Mouse (Mus musculus) cortical plate, adult 2 months (tissue): ENCODE data around the gene Epha10. TPM values are rescaled to one million over a fixed set of nuclear protein-coding genes. Genes with fewer than 3 reads are reported as not detected.
"Not testable (repeated sequence)": the region's sequence is repeated elsewhere in the genome, so short reads cannot be mapped to it uniquely, and the experiment has no call there.

ENCODE experiments used
- H3K27ac ChIP-seq: fragments of 200-500 bp; 2 replicates; pipeline ENCODE4 v1.5.1; 2012; ENCODE audit warnings: low read length, control low read depth, inconsistent platforms; ENCODE audit not compliant: insufficient read depth
- H3K4me1 ChIP-seq: fragments of 200-500 bp; 2 replicates; pipeline ENCODE4 v1.6.1; 2011; ENCODE audit warnings: low read length; ENCODE audit not compliant: control insufficient read depth, insufficient read depth
- H3K4me3 ChIP-seq: fragments of 200-500 bp; 2 replicates; pipeline ENCODE4 v1.5.1; 2011; ENCODE audit warnings: mild to moderate bottlenecking, low read length, control low read depth; ENCODE audit not compliant: insufficient read depth
- CTCF ChIP-seq: fragments of 200-500 bp; IDR thresholded peaks from 2 replicates; pipeline ENCODE4 v1.5.1; 2011; ENCODE audit warnings: mild to moderate bottlenecking, control low read depth, low read length; ENCODE audit not compliant: insufficient read depth; ENCODE audit errors: extremely low read depth
- POLR2A ChIP-seq: fragments of 200-500 bp; IDR thresholded peaks from 2 replicates; pipeline ENCODE4 v1.6.1; 2011; ENCODE audit warnings: mild to moderate bottlenecking, low read length, control low read depth; ENCODE audit not compliant: insufficient read depth; ENCODE audit errors: extremely low read depth
- polyA plus RNA-seq: library from polyadenylated mRNA; depleted of rRNA; stranded (reverse); fragments of >200 nt; gene quantifications from 2 replicates; pipeline ENCODE4 v1.2.3, GENCODE M21; 2012

The Epha10 gene
- polyA plus RNA-seq, 1 experiment, result 56.6 TPM

DNA sequence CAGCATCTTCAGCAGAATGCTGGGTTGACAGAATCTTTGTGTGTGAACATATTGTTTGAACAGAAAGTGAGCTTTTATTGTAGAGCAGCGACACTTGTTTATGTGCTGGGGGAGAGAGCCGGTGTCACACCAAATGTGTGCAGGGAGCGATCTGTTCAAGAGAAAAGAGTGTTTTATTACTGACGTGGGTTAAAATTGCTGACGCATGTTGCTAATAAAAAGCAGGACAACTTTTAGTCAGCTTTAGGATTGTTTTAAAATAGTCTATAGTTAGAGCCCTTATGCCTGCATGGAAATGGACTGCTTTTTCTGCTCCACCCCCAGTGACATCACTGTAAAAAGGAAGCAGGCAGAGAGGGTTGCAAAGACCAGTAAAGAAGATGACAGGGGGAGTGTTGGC is 10.1 kb downstream of the Epha10 start:
- Histone ChIP-seq H3K4me1 (peaks cover 9% of the 10 kb centered on the region), H3K27ac (no peak overlapping the region; the same call in none of the 2 replicates), H3K4me3 (no peak overlapping the region)
- TF ChIP-seq CTCF, result no peak

DNA sequence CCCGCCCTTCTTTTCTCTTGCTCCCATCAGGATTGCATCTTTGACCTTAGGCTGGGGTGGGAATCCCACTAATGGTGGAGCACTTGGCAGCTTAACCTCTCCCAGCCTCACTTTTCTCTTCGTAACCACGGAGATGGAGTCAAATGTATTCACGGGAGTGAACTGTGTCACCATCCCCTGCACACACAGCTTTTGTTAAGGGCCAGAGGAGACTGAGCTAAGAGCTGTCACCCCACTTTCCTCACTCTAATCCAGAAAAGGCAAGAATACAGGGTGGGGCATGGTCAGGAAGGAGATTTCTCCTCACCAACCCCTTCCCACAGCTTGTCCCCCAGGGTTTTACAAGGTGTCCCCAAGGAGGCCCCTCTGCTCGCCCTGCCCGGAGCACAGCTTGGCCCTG is 13.1 kb downstream of the Epha10 start:
- no peak for TF ChIP-seq POLR2A
- no peak for TF ChIP-seq CTCF
- Histone ChIP-seq H3K4me3 (peak overlapping the region; percentile 46), H3K27ac (peak overlapping the region; percentile 55), H3K4me1 (peaks cover 9% of the 10 kb centered on the region)

DNA sequence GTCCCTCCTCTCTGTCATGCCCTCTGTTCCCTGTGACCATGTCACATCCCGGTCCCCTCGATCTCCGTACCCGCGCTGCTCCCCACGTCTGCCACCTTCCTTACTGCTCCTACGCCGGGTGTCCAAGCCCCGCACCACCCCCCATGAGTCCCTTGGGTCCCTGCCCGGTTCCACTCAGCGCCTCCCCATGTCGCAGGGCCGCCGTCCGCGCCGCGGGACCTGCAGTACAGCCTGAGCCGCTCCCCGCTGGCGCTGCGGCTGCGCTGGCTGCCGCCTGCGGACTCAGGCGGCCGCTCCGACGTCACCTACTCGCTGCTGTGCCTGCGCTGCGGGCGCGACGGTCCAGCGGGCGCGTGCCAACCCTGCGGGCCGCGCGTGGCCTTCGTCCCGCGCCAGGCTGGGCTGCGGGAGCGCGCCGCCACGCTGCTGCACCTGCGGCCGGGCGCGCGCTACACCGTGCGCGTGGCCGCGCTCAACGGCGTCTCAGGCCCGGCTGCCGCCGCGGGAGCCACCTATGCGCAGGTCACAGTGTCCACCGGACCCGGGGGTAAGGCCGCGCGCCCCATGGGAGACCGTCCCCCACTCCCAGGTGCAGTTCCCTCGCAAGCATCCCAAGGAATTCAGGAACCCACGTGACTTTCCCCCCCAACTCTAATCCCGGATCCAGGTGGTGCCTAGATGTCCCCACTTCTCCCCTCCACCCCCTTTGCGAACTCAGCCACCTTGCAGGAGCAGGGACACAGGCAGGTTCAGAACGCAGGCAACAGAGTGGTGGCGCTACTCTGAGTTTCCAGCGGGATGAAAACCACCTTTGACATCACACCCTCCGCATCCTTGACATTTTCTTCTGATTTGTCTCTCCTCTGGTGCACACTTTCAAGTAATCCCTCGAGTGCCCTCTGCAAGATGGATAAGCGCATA is 14.1 kb downstream of the Epha10 start:
- TF ChIP-seq CTCF (no peak), POLR2A (peak; percentile 56; the same call in 1 of the 2 replicates)
- peaks cover 9% of the 10 kb centered on the region for H3K4me1 ChIP-seq
- peak overlapping the region; percentile 55 for H3K27ac ChIP-seq
- peak overlapping the region; percentile 46 for H3K4me3 ChIP-seq

DNA sequence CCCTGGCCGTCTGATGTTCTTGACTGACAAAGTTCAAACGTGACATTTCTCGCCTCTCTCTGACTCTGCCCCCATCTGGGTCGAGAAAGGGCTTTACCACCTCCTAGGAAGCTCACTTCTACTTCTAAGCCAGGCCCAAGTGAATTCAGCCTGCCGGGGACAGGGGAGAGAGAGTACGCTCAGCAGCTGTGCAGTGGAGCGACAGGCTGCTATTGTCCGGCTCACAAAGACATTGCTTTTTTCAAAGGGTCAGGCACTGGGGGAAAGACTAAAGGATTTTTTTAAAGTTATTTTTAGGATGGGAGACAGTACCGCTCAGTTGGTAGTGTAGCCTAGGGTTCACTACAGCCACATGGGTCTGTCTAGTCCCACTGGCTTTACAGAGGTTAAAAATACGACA is 17.7 kb downstream of the Epha10 start:
- Histone ChIP-seq H3K4me1 (peaks cover 2% of the 10 kb centered on the region; the same call in 1 of the 2 replicates), H3K27ac (no peak overlapping the region), H3K4me3 (no peak overlapping the region)
- TF ChIP-seq CTCF (no peak), POLR2A (no peak)

DNA sequence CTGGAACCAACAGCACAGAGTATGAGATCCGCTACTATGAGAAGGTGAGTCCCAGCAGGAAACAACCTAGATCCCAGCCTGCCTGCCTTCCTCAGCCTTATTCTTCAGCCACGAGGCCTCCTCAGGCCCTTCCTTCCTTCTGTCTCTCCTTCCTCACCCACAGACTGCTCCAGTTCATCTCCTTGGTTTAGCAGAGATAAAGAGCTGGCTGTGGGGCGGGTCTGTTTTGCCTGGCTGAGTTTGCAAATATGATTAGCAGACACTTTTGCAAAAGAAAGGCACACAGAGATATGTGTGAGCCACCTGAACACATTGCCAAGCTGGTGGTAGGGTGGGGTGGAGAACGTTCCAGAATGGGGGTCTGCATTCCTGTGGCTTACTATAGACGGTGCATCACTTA is 19.2 kb downstream of the Epha10 start:
- no peak overlapping the region for H3K27ac ChIP-seq
- TF ChIP-seq POLR2A (no peak), CTCF (no peak)
- H3K4me1 ChIP-seq, result no peaks in the 10 kb centered on the region
- H3K4me3 ChIP-seq, result no peak overlapping the region

DNA sequence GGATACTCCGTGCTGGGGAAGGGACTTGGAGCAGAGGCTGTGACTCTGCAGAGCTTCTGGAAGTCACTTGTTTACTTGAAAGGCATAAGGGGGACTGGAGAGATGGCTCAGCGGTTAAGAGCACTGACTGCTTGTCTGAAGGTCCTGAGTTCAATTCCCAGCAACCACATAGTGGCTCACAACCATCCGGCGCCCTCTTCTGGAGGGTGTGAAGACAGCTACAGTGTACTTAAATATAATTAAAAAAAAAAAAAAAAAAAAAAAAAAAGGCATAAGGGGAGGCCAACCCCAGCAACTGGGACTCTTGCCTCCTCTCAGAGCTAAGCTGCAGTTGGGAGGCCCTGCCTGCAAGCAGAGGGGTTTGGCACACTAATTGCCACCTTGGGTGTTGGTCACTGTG is 24.7 kb downstream of the Epha10 start:
- Histone ChIP-seq H3K27ac (no peak overlapping the region), H3K4me1 (no peaks in the 10 kb centered on the region)

DNA sequence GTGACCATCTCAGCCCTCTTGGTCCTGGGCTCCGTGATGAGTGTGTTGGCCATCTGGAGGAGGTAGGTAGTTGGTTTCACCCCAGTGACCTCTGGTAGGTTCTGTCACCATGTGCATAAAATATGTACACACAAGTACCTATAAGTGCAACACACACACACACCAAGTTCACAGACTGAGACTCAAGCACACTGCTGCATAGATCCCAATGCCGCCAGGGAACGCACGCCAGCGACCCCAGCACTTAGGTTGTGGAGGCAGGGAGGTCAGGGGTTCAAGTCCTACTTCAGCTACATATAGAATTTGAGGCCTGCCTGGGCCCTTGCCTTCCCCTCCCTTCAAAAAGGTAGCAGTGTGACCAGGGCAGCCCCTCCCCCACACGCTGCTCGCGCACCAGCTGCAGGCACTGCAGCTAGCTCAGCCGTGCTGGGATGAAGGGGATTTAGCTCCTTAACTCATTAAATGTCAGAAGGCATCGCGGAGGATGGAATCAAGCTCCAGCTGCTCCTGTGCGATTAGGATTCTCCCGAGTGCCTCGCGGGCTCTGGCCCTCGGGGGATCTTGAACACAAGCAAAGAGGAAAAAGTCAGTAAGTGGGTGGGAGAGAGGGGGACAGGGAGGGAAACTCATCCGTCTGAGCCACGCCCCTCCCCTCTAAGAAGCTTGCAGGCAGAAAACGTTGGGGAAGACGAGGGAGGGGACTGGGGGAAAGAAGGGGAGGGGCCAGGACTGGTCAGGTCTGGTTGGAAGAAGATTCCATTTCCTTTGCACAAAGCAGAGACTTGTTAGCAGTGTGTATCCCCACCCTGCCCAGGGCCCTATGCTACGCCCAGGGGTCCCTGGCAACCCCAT is 25.5 kb downstream of the Epha10 start:
- Histone ChIP-seq H3K27ac (no peak overlapping the region), H3K4me3 (no peak overlapping the region), H3K4me1 (no peaks in the 10 kb centered on the region)
- TF ChIP-seq POLR2A (no peak), CTCF (no peak)

More for the DNA sequence above, 24.7 kb downstream of the Epha10 start:
- no peak overlapping the region for H3K4me3 ChIP-seq
- TF ChIP-seq CTCF (0 out of 2 replicates have a peak, but pooled peaks have one; percentile 10), POLR2A (no peak)

DNA sequence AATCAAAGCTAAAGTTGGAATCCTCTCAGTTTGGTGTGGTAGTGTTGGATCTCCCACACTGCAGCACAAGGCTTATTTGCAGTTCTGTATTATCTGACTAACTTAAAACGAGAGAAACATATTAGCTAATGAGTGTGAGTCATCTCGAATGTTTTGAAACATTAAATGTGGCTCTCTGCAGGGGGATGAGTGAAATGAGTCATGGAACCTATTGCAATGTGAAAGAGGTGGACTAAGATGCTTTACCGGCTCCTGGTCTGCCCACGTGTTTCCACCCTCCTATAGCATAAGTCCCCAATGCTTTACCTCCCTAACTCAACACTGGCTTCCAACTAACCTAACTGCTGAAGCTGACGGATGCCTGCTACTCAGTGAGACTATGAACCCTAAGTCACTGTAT is 47.4 kb downstream of the Epha10 start:
- Histone ChIP-seq H3K4me3 (no peak overlapping the region), H3K27ac (no peak overlapping the region), H3K4me1 (no peaks in the 10 kb centered on the region)
- no peak for TF ChIP-seq POLR2A
- TF ChIP-seq CTCF, result no peak

DNA sequence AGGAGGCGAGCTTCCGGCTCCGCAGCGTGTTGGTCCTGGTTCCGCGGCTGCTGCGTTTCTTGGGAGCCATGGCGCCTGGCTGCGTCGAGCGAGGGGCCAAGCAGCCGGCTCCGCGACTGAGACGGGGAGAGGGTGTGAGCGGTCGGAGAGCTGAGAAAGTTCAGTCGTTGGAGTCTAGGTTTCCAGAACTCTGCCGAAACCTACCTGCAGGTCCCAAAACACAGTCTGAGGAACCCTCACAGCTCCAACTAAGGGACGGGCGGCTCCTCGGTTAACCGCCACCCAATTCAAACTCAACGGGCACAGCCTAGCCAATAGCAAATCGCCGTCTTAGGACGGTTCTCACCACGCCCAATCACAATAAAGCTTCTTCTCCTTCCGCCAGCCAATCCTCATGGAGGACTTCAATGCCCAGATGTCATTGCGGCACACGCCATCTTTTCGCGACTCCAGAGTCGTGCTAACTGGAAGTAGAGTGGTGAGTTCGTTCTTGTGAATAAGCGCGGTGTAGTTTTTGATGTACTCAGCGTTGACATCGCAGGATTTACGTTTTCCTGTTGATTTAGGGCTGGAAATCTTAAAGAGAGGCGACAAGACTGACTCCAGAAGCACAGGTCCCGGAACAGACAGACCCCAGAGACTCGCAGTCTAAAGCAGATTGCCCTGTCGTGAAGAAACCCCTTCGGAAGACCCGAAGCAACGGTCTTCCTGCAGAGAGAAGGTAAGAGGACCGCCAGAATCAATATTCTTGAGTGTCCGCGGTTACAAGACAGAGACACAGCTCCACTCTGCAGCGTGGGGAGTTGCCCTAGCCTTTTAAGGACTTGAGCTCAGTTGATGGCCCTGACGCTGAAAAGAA is 56.1 kb downstream of the Epha10 start, which contains the start of gene 9930104L06Rik:
Gene 9930104L06Rik, plus strand, starts transcription at position 436 of the 859 bp plus-strand sequence.
- TF ChIP-seq POLR2A (peak; percentile 63; the same call in 1 of the 2 replicates), CTCF (no peak)
- Histone ChIP-seq H3K4me3 (peak within 1 kb of the TSS; percentile 41), H3K27ac (no peak within 1 kb of the TSS), H3K4me1 (no peaks in the 10 kb centered on the region)

DNA sequence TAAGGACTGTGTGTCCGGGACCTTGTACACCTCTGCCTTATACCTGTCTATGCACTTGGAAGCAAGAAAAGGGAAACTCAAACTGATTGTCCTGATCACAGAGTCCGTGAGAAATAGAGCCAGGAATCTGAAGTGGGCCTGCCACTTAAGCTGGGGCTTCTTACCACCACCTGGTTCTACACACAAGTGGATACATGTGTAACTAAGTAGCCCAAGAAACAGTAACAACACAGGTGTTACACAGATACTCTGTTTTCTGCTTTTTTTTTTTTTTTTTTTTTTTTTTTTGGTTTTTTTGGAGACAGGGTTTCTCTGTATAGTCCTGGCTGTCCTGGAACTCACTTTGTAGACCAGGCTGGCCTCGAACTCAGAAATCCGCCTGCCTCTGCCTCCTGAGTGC is 58.5 kb downstream of the Epha10 start, which contains the start of gene Cdca8:
Gene Cdca8, minus strand, starts transcription at position 101 of the 400 bp plus-strand sequence.
- H3K4me3 ChIP-seq, H3K4me1 ChIP-seq, H3K27ac ChIP-seq: not testable (repeated sequence)
